Mouse (Mus musculus) right cerebral cortex, adult 2 months (tissue): ENCODE results near the gene Ptch2.

Experiments used
- DNase-seq, 2 experiments: peaks; one replicate each; pipeline ENCODE4 v3.0.0; 2021 to 2022; ENCODE audit warnings: low spot score in 2 of 2

Gene Ptch2

DNA sequence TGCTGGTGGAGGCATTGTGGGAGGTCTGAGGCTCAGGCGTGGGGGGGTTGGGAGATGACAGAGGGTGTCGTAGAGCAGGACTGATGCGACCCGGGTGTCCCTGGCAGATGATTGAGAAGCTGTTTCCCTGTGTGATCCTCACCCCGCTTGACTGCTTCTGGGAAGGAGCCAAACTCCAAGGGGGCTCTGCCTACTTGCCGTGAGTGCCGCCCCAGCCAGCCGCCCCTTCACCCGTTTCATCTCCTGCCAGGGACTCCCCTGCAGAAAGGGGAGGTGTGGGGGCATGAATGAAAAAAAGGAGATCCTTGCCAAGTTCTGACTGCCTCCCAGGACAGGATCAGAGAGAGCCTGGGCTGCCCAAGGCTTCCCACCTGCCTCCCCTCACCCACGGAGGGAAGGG, 9.3 kb downstream of the Ptch2 start:
- no peak for DNase-seq

DNA sequence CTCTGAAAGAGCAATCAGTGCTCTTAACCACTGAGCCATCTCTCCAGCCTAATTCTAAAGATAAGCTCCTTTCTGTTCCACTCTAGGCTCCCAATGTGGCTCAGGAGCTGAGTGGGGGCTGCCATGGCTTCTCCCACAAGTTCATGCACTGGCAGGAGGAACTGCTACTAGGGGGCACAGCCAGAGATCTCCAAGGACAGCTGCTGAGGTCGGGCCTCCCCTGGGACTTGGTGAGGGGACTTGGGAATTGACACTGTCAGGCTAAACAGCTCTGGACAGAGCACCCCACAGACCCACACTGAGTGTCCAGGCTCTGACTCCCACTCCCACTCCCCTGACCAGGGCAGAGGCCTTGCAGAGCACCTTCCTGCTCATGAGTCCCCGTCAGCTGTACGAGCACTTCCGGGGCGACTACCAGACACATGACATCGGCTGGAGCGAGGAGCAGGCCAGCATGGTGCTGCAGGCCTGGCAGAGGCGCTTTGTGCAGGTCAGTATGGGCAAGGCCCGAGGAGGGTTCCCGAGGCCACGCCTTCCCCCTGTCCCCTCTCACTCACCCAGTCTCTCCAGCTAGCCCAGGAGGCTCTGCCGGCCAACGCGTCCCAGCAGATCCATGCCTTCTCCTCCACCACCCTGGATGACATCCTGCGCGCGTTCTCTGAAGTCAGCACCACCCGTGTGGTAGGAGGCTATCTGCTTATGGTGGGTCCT, 12.1 kb downstream of the Ptch2 start:
- DNase-seq = no peak

DNA sequence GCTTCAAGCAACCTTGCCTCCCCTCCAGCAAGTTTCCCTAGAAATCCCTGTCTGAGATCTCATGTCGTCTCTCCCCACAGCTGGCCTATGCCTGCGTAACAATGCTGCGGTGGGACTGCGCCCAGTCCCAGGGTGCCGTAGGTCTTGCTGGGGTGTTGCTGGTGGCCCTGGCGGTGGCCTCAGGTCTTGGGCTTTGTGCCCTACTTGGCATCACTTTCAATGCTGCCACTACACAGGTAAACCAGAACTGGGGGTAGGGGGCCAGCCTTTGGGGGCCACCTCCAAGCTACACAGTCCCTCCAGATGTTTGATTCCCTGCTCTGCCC, 12.6 kb downstream of the Ptch2 start:
- no peak for DNase-seq

DNA sequence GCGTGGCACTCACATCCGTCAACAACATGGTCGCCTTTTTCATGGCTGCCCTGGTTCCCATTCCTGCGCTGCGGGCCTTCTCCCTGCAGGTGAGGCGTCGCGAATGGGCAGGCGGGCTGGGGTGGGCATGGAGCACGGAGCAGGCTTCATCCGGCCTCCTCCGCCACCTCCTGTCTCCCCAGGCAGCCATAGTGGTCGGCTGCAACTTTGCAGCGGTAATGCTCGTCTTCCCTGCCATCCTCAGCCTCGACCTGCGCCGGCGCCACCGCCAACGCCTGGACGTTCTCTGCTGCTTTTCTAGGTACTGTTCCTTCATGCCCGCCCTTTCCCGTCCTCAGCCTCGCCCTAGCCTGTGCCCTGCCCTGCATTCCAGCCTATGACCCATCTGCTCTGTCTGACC, 13.5 kb downstream of the Ptch2 start:
- DNase-seq = no peak

DNA sequence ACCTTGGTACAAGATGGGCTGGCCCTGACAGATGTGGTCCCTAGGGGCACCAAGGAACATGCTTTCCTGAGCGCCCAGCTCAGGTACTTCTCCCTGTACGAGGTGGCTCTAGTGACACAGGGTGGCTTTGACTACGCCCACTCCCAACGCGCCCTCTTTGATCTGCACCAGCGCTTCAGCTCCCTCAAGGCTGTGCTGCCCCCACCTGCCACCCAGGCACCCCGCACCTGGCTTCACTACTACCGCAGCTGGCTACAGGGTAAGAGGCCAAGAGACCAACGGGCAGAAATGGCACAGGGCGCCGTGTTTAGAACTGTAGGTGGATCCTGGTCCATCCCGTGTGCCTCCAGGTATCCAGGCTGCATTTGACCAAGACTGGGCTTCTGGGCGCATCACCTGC, 14.4 kb downstream of the Ptch2 start:
- no peak for DNase-seq

DNA sequence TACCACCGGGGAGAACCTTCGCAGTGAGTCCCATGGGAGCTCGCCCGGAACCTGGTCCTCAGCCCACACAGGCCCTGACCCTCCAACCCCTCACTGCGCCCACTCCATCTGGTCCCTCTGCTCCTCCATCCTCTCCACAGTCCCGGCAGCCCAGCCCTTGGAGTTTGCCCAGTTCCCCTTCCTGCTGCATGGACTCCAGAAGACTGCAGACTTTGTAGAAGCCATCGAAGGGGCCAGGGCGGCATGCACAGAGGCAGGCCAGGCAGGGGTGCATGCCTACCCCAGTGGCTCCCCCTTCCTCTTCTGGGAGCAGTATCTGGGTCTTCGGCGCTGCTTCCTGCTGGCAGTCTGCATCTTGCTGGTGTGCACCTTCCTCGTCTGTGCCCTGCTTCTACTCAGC, 15.1 kb downstream of the Ptch2 start:
- no peak for DNase-seq

DNA sequence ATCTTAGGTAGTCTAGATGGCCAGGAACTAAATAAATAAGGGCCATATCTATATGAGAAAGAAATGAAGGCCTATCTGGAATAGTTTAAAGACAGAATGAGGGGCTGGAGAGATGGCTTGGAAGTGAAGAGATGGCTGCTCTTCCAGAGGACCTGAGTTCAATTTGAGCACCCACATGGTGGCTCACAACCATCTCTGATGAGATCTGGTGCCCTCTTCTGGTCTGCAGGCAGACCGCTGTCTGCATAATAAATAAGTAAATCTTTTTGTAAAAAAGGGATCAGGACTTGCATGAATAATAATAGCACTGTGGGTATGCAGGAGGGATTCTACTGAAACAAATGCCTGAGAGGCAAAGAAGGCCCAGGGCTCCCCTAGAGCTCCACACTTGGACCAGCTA, 17.4 kb downstream of the Ptch2 start:
- DNase-seq = no peak

DNA sequence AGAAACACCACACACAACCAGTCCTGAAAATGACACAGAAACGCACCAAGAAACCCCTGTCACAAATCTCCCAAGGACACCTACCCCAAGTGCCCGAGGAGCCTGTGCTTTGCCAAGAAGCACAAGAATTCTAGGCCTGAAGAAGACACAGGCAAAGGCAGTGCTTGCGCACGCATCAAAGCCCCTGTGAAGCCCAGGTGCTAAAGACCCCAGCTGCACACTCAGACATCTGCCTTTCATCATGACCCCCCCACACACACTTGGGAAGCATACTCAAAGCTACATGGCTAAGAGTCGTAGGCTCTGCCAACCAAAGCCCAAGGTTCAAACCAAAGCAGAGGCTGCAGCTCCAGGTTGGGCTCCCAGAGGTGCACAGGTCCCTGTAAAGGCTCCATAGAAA, 19.7 kb downstream of the Ptch2 start:
- DNase-seq = no peak

DNA sequence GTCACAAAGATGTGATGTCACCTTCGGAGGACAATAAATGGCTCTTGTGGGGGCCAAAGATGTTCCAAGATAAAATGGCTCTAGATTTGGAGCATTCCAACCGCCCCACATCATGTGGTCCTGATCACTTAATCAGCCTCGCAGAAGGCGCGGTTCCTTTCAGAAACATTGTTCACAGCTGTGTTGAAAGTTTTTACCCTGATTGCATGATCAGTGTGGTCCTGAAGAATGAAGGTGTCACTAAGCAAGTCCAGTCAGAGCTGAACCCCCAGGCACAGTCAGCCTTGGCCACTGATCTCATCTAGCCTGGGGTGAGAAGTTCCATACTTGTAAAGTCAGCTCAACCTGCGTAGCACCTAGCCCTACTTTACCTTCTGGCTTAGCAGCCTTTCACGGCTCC, 22.1 kb downstream of the Ptch2 start:
- DNase-seq = no peak

DNA sequence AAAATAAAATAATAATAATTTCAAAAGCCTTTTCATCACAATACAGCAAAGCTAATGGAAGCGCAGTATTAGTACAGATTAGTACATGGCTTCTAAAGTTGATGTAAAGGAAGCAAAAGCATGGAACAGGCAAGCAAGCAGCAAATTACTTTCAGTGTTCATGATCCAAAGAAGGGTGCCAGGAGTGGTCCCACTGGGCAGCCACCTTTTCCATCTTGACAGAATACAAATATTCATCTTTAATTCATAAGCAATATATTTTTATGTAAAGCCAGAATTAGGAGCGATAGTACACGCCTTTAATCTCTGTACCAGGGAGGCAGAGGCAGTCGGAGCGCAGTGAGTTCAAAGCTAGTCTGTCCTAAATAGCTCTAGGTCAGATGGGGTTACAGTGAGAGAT, 23.8 kb downstream of the Ptch2 start:
- no peak for DNase-seq

DNA sequence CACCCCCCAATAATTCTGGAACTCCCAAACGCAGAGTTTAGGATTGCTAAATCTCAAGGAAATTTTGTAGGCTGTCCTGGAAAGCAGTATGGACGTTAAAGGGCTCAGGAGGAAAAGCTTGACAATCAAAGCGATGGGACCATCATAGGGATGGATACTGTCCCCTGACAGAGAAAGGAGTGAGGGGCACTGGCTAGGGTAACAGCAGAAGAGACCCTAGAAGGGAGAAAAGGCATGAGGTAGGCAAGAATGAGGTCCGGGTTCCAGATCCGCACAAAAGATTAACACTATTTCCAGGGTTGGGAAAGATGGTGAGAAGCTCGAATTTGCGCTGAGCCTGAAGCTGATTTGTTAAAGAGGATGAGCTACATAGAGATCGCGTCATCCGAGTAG, 24.2 kb downstream of the Ptch2 start:
- no peak for DNase-seq

DNA sequence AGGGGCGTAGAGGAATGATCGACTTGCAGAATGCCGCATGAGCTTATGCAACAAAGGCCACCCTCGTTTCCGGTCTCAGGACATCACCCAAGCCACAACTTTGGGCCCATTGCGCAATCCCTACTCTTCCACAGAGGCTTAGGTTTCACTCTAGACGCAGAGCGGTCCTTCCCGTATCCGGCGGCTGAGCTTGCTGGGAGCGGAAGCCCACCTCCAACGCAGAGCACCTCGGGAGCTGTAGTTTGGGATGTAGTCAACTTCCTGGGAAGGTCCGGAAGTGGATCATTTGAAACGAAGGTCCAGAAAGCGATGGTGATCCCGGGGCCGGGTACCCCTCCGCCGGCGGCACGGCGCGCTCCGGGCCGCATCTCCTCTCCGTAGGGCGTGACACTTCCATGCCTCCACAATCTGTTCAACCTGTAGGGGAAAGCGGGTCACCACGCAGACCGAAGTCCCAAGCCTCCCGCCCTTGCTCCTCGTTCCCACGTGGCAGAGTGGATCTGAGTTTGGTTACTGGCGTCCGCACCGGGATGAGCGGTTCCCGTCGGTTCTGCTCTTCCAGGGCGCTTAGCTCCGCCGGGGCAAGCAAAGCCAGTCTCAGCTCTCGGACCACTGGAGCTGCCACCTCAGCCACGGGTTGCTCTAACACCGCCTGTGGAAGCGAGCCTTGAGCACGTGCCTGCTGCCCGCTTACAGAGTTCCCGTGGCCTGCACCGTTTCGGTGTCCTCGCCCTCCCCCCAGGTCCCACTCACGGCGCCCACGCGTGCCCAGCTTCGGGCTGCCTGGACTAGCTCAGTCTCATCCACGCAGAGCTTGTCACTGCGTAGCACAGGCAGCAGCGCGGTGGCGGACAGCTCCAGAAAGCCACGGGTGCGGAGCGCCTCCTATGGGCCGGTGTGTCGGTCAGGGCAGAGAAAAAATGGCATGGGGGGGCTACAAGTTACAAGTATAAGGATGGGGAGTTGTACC, 24.9 kb downstream of the Ptch2 start:
- DNase-seq = peak; percentile 96 to 97

DNA sequence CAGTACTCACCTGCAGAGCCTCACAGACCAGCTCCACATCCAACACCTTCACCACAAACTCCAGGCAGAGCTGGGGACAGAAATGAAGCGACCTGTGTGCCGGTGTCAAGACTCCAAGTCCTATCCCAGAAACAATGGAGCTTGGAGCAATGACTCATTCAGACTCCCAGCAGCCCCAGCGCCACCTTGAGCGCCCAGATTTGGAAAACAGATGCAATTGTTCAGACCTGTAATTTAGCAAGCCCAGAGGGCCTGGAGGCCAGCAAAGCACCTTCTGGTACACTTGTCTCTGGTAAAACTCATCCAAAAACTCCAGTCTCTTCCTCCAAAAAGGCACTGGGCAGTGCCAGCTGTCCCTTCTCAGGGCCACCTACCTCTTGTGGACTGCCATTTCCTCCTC, 26.3 kb downstream of the Ptch2 start:
- no peak for DNase-seq

DNA sequence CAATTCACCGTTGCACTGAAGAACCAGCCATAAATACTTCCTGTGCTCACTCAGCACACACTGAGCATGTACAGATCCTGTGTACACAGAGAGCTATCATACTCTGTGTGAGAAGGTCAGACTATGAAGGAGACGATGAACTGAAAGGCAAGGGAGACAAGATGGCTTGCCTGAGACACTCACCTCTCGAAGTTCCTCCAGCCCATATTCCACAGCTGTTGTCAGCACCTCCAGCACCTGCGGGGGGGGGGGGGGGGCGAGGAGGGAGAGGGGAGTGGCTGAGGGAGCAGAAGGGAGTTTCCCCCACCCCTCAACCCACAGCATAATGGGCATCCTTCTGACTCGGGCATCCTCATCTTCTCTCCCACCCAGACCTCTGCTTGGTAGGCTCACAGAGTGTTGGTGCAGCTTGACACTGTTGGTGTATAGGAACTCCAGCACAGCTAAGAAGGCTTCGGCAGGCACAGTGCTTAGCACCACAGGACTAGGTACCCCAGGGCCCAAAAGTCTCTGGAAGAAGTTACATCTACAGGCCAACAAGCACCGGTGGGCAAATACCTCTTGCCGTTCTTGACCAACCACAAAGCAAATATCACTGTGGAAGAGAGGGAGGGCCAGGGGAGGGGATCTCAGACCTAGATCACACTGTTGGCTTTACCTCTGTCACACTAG, 27.8 kb downstream of the Ptch2 start:
- DNase-seq = no peak

DNA sequence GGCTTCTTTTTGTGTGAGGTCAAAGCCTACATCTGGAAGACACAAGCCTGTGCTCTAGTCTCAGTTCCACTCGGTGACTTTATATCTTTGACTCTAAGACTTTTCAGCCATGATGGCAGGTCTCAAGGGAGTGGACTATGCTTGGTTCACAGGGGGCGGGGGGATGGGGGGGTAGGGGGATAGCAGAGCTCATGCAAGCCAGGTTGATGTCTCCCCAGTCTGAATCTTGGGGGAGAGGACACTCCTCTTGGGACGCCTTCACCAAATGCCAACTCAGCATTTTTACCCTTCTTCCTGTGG, 28.3 kb downstream of the Ptch2 start:
- DNase-seq = no peak

DNA sequence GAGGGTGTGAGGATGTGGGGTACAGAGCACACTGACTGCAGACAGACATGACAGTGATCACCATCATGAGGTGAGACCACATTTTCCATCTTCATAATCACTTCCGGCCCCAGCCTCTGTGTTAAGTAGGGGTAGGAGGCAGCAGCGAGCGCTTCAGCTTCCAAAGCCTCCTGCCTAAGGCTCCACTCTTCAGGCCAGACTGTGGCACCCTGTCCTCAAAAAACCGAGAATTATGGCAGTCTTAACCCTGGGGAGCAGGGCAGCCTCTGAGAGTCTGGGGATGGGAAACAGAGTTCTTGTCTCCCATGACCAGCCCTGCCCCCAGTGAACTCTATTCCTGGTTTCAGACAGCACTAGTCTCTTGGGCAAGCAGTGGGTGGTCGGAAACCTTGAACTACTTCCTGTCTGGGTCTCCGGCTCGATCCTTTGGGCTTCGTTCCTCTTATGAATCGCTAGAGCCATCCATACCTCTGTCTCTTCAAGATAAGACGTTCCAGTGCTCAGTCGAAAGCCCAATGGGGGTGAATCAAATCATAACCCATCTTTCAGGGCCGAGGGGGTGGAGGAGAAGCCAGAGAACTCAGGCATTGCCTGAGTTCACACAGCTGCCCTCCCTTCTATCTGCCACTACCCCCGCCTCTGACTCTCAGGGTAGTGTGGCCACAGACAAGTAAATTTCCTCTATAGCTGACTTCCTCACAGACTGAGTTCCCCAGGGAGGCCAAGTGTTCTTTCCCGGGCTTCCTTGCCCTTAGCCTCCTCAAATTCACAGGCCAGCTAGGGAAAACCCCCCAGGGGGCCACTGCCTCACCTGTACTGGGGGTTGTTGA, 28.9 kb downstream of the Ptch2 start:
- no peak for DNase-seq

DNA sequence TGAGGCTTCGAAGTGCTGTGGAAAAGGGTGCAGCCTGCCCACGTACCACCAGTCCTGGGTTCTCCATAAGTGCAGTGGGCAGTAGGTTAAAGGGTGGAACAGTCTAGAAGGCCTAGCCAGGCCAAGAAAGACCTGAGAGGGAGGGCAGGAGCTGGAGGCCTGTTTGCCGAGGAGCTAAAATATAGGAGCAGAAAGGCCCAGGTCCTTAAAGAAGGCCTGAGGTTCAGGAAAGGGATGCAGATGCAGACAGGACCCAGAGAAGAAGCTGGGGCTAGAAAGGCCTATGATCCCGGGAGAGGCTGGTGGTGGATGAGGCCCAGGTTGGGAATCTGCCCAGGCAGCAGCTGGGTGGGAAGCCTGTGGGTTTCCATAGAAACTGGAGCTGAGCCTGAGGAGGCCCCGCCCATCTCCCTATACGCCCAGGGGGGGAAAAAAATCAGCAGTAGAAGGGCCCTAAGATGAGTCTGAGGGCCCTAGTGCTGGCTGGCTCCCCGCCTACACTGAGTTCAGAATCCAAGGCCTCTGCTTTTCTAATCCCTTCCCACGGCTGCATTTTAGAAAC, 29.6 kb downstream of the Ptch2 start, which contains the start of gene Btbd19:
Gene Btbd19, minus strand, starts transcription at position 378 of the 562 bp plus-strand sequence.
- peak; percentile 73 for DNase-seq

DNA sequence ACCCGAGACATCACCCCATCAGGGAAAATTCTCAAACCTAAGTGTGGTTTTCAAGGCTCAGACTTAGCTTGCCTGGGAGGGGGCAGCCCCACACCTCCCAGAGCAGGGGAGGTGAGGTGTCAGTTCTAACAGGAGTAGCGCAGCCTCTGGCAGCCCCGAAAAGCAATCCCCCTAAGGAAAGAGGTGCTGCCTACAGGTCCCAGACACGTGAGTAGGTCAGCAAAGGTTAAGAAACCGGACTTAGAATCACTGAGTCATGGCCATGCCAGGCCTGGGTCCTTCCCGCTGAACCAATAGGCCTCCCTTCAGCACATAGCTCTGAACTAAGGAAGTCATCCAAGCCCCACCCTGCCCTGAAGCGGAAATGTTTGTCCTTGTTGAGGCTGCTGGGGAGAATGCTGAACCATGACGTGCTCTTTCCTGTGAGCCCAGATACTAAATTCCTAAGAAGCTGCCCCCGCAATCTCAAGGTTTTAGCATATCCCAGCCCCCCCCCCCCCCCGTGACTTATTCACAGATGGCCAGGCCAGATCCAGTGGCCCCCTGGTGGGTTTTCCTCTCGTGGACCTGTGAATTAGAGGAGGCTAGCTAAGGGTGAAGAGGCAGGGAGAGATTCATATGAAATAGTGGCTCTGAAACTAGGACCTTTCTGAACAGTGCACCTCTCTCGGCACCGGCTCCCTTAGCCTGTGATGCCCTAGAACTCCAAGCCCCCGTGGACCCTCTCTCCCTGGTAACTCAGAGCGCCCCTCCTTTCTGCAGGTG, 30.2 kb downstream of the Ptch2 start:
- DNase-seq = no peak

DNA sequence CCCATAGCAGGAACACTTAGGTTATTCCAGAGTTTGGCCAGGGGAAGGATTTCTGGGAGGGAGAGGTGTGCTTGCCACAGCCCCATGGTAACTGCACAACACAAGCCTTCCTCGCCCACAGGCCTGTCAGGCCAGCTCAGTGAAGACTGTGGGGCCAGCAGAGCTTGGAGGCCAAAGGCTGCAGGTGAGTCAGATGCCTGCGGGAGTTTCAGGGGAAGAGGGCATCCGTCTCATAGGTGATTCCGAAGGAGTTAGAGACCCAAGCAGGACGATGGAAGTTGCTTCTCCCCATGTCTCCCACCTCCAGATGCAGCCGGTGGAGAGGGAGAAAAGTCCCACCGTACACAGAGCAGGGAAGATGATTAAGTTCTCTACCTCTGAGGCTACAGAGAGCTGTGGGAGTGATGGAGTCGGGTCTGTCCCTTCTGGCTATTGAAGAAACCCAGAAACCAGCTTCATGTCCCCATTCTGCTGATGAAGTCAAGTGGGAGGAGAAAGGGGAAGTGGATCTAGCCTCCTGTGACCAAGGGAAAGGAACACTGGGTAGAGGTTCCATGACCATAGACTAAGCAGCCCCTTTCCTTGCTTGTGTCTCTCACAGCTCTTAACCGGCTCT, 30.9 kb downstream of the Ptch2 start, which contains the start of gene Tctex1d4:
Gene Tctex1d4, plus strand, starts transcription at position 120 of the 616 bp plus-strand sequence.
- DNase-seq = no peak

DNA sequence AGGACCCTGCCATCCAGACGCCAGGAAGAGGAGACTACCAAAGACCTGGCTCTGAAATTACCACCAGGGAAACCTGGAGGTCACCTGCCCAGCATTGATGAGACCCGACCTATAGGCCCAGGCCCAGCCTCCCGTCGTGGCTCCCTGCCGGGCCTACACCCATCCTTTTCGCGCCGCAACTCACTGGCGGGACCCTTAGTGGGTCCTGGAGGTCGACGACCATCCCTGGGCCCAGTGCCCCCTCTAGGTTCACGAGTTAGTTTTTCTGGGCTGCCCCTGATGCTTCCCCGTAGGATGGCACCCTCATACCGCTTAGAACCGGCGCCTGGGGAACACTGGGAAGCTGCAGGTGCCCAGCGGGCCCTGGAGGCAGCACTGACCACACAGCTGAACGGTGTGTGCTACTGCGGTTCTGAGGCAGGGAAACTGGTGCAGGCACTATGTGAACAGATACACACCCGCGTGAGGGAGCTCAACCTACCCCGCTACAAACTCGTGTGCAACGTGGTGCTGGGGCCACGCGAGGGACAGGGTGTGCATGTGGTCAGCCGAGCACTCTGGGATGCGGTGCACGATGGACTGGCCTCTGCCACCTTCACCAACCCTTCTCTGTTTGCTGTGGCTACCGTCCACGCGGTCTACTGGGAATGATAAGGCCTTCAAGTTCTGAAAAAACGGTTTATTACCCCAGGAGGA, 32.3 kb downstream of the Ptch2 start:
- DNase-seq = no peak
